Mouse (Mus musculus) right cerebral cortex, postnatal 36 days (tissue): Measurements from ENCODE around the gene Pomp.

ENCODE experiments used
- DNase-seq, 2 experiments: peaks; one replicate each; pipeline ENCODE4 v3.0.0; 2022; ENCODE audit warnings: low spot score in 2 of 2, mixed read lengths in 1 of 2

Gene Pomp

DNA sequence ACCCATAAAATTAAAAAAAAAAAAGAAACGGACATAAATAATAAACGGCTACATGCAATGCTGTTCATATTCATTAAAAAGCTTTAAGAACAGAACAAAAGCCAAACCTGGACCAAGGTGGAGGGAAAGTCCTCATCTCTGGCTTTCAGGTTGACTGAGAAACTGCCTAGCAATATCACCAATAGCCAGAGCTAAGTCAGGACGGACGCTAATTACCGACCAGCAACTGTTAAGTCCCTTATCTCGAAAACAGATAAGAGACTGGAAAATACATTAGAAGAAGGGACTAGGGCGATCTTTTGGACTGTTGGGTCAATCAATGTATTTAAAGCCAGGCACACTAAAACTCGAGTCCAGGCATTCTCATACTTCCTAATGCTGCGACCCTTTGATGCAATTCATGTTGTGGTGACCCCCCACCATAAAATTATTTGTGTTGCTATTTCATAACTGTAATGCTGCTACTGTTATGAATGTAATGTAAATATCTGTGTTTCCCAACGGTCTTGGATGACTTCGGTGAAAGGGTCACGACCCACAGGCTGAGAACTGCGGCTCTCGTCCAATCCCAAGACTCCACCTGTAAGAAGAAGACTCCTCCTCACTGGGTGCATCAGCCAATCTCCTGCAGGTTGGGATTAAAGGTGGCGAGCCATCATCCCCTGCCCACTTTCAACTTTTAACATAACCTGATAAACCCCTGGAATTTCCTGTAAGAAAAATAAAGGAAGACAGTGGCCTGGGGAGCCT, 41.9 kb downstream of the Pomp start:
- no peak for DNase-seq

DNA sequence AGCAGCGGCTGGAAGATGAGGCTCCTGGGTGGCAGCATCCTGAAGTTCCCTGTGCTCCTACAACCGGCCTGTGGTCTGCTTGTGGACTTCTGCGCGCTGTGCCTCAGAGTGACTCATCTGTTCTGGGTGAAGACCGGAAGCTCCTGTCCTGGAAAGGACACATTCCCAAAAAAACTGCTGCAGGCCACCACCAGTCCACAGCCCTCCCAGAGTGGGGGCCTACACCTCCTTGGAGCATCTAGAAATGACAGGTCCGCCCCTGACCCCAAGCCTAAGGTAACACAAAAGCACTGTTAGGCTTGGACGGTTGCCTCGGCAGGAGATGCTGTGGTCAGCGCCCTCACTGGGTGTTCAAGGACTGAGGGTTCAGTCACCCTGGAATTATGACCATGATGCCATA, 42.9 kb downstream of the Pomp start:
- no peak for DNase-seq

DNA sequence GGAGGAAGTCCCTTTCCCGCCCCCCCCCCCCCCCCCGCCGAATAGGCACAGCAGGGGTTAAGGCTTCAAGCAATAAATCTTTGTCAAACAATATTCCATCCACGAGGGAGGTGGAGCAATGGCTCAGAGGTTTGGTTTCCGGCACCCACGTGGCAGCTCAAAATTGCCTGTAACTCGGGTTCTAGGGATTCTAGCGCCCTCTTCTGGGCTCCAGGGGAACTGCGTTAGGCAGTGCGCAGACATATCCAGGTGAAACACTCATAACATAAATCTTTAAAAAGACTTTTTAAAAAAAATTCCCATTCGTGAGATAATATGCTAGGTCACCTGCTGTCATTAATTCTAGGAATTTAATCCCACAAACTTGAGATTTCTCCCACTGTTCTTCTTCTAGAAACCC, 46.9 kb downstream of the Pomp start:
- no peak for DNase-seq

DNA sequence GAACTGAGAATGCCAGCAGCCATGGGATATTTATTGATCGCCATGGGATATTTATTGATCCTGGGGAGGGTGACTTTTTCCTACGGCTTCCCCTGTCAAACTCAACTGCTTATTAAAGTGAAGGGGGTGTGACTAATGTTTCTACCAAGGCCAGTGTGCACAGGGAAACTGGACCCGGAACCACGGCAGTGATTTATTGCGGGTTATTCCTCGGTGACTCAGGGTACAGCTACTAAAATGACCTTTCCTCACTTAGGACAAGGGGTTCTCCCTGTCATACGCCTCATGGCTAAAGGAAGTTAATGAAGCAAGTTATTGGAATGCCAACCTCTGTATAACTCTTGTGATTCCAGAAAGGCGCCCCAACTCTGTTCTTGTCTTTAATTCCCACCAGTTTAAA, 47.6 kb downstream of the Pomp start:
- no peak for DNase-seq

DNA sequence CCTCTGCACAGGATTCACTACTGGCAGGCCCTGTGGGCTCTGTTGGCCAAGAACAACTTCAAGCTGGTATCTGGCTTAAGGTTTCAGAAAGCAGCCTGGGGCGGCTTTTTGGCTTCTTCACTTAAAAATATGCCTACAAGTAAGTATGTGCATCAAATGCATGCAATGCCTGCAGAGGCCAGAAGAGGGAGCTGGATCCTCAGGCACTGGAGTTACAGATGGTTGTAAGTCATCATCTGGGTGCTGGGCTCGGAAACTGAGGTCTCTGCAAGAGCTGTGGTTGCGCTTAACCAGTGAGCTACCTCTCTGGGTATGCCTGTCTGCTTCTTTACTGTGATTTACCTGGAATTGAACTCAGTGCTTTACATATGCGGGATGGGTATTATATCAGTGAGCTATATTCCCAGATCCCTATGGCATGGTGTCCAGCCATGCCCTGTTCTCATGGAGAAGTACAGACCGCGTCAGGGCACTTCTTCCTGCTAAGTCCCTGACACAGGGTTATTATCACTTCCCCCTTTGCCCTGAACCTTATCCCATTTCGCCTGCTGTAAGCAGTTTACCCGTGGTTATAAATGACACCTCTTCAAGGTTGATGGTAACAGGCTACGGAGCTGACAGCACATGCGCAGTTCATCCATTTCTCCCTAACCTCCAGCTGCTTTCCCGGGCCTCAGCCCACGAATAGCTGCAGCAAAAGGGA, 50.7 kb downstream of the Pomp start:
- no peak for DNase-seq

DNA sequence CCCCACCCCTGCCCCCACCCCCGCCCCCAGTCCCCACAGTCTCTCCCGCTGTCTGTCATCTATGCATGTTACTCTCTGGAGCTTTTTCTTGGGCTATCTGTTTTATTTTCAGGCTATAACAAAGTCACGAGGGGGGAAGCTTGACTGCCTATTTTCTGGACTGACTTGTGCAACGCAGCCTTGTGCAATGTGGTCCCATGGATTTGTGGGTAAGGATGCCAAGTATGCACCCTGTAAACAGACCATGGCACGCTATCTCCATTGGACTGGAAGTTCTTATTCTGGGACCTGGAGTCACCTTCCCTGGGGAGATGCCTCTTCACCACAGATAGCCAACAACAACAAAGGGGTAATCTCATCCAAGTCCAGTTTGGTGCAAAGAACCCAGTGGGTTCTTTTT, 51.5 kb downstream of the Pomp start:
- no peak for DNase-seq

DNA sequence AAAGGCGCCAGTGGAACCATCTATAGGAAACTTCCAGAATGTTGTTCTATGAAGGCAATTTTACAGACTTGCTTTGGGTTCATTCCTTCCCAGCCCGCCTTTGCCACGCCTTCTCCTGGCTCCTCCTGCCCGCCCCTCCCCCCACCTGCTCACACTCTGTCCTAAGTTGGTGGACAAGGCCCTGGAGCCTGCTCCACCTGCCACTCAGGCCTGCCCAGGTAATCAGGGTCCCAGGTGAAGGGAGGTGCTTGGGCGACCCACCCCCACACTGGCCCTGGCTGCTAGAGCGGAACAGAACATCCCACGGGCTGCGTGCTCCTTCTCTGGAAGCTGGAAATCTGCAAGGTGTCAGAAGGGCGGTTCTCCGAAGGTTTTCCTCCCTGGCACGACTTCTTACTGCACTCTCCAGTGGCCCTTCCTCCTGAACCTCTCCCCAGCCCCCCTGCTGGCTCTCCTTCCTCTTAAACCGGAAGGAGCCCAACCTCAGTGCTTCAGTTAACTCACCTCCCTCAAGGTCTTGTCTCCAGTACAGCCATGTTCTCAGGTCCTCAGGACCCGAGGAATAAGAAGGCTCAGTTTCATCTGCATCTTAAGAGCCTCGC, 53.1 kb downstream of the Pomp start:
- no peak for DNase-seq

DNA sequence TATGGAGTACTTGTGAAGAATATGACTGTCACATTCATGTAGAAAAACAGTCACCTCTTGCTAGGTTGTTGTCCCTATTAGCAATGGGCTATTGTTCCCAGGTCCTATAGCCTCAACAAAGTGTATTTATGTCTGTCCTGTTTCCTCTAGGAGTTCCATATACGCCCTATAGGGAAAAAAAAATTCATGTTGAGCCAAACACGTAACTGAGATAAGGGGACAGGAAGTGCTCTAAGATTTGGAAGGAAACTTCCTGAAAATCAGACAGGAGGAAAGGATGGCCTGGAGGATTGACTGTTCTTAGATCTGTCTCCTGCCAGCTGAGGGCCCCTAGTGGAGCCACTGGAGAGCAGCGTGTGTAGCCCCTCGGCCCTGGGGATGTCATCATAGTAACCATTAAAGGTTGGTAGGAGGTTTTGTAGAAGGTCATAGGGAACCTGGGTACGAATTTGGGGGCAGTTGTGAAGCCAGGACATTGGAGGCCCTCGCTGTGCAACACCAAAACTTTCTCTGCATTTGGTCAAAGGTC, 54.8 kb downstream of the Pomp start:
- no peak for DNase-seq

DNA sequence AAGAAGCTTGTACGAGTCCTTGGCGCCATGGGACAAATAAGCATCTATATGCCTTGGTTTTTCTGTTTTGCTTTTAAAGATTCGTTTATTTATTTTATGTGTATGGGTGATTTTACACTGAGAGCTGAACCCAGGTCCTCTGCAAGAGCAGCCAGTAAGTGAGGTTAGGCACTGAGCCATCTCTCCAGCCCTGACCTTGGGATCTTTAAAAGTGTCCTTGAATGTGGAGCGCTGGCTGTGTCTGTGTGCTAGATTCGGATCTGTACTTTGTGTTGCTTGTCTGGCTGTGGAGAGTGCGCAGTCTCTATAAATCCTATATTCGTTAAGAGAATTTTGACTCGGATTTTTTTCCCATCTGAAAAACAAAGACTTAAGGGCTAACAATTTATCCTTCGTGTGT, 55.9 kb downstream of the Pomp start:
- no peak for DNase-seq

DNA sequence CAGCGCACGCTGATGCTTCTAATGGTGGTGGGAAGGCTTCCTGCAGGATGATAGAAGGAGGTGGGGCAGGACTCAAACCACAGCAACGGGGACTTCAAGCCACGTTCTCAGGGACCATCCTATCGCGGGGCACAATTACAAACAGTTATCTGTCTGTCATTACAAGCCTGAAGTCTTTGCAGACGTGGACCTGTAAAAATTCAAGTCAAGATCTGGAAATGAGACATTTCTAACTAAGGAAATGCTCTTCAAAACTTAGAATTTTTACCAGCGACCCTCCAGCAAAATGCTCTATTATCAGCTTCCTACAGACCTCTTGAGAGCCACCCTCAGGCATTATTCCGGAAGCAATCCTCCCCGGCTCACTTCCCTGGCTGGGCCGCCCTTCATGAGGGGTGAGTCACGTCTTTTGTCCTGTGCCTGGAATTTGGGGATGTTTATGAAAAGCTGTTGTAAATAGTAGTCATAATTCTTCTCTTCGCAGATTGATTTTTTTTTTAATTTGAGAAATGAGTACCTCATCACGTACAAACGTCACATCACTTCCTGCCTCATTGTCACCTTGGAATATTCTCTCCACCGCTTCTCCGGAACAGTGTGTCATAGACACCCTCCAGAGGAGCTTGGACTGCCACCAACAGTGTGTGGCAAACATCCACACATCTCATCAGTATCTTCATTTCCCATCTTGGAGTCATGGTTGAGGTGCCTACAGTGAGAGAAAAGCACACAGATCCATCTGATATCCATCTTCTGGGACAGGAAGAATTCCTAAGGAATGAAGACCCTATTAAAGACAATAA, 58.0 kb downstream of the Pomp start:
- no peak for DNase-seq

DNA sequence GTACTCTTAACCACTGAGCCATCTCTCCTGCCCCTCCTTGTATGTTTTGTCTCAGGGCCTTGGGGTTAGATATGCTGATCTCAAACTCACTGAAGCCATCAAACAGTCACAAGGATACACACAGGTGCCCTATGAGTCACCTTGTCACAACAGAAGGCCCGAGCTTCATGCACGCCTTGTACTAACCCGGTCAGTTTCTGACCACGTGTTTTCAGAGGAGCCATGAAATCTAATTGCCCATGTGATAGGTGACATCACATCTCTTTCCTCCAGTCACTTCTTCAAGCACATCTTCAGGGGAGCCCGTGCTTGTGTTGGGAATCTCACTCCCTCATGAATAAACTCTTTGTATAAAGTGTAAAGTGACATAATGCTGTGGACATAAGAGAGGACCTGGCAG, 64.4 kb downstream of the Pomp start:
- no peak for DNase-seq
